Mouse (Mus musculus): ENCODE data around the gene Grk2. TPM values are rescaled to one million over a fixed set of nuclear protein-coding genes. Genes with fewer than 3 reads are reported as not detected.
A peak's percentile ranks its signal among the peaks of the same experiment; 100 is the strongest.

The Grk2 gene
- polyA plus RNA-seq, 1 experiment from 2014 or later, result 18.0 TPM

DNA sequence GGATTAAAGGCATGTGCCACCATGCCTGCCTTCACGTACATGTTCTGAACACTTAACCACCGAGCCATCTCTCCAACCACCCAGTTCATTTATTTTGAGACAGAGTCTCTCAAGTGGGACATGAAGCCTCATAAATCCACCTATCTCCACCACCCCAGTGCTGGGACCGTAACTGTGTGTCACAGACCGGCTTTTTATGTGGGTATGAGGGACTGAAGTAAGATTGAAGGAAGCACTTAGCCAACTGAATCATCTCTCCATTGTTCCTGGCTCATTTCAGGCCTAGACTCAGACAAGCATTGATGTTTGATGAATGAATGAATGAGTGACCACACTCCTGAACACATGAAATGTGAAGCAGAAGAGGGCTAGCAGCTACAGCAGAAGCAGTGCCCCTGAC, 3.3 kb upstream of the Grk2 start:
- no peak for ATAC-seq (ENCODE audit: insufficient read depth, low FRiP score)
- peak overlapping the region; percentile 33; the same call in 1 of the 2 replicates for H3K27ac ChIP-seq (ENCODE audit: low read length)
- no peak overlapping the region for H3K4me3 ChIP-seq (replicated peaks; ENCODE audit: low read length)
- no peaks in the 10 kb centered on the region for H3K36me3 ChIP-seq (ENCODE audit: control insufficient read depth, insufficient read depth, low read length)
- H3K27me3 ChIP-seq (ENCODE audit: control insufficient read depth, insufficient read depth, low read length), result no peaks in the 10 kb centered on the region
- 93% methylated on average over 4 of the region's 4 CpGs for WGBS
- no peak overlapping the region for H3K9ac ChIP-seq (ENCODE audit: low read length)
- no peaks in the 10 kb centered on the region for H3K9me3 ChIP-seq (replicated peaks; ENCODE audit: control insufficient read depth, low read length)
- H3K4me2 ChIP-seq (ENCODE audit: low read depth, low read length), result no peak overlapping the region
- H3K4me1 ChIP-seq (ENCODE audit: control insufficient read depth, insufficient read depth, low read length), result peaks cover 13% of the 10 kb centered on the region

DNA sequence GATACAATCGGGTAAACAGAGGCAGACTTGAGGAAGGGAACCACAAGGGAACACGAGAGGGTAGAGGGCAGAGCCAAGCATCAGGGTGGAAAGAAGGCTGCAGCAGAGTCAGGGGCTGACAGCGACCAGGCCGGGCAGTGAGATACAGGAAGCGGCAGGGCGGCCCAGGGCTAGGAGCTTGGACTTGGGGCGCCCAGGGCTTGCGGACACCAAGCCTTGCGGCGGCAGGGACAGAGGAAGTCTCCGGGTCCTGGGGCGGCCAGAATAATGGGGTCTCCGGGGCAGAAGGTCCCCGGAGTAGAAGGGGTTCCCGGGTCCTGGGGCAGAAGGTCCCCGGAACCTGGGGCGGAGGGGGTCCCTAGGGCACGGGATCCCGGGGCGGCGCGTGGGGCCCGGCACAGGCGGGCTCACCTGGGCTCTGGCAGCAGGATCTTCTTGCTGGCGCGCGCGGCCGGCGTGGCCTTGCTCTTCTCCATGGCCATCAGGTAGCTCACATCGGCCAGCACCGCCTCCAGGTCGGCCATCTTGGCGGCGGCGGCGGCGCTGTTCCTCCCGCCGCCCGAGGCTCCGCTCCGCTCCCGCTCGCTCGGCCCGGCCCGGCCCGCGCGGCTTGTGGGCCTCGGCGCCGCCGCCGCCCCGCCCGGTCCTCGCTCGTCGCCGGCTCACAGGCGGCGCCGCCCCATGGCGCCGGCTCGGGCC, 382 bp downstream of the Grk2 start:
- Histone ChIP-seq H3K9ac (ENCODE audit: low read length) (peak overlapping the region; percentile 99), H3K4me1 (ENCODE audit: control insufficient read depth, insufficient read depth, low read length) (peaks cover 50% of the 10 kb centered on the region), H3K27me3 (ENCODE audit: control insufficient read depth, insufficient read depth, low read length) (no peaks in the 10 kb centered on the region), H3K36me3 (ENCODE audit: control insufficient read depth, insufficient read depth, low read length) (no peaks in the 10 kb centered on the region), H3K4me2 (ENCODE audit: low read depth, low read length) (peak overlapping the region; percentile 77), H3K4me3 (replicated peaks; ENCODE audit: low read length) (peak overlapping the region; percentile 98), H3K9me3 (replicated peaks; ENCODE audit: control insufficient read depth, low read length) (no peaks in the 10 kb centered on the region), H3K27ac (ENCODE audit: low read length) (peak overlapping the region; percentile 76)
- under 1% methylated on average over 68 of the region's 68 CpGs for WGBS
- peak; percentile 48 for ATAC-seq (ENCODE audit: insufficient read depth, low FRiP score)

DNA sequence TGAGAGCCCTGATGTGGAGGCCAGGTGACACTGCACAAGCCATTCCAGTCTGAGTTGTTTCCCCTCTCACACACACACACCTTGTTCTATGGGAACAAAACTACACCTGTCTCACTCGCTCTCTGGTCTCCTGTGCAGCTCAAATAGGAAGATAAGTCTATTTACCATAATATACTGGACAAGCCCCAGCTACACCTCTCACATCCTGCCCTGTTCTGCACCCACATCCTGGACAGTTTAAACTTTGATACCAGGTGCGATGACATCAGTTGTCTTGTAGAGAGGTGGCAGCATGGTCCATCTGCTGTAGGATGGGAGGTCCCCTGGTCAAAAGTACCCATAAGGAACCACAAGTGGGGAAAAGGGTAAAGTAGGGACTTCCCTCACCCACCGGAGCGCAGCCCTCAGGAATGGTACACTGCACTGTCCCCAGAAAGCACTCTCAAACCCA, 1.1 kb downstream of the Grk2 start:
- peak overlapping the region; percentile 77 for H3K4me2 ChIP-seq (ENCODE audit: low read depth, low read length)
- no peaks in the 10 kb centered on the region for H3K9me3 ChIP-seq (replicated peaks; ENCODE audit: control insufficient read depth, low read length)
- peak overlapping the region; percentile 99 for H3K9ac ChIP-seq (ENCODE audit: low read length)
- H3K27ac ChIP-seq (ENCODE audit: low read length), result peak overlapping the region; percentile 76
- no peak for ATAC-seq (ENCODE audit: insufficient read depth, low FRiP score)
- WGBS, result 40% methylated on average over 4 of the region's 4 CpGs
- H3K4me3 ChIP-seq (replicated peaks; ENCODE audit: low read length), result peak overlapping the region; percentile 98
- no peaks in the 10 kb centered on the region for H3K27me3 ChIP-seq (ENCODE audit: control insufficient read depth, insufficient read depth, low read length)
- H3K4me1 ChIP-seq (ENCODE audit: control insufficient read depth, insufficient read depth, low read length), result peaks cover 57% of the 10 kb centered on the region
- no peaks in the 10 kb centered on the region for H3K36me3 ChIP-seq (ENCODE audit: control insufficient read depth, insufficient read depth, low read length)

- ATAC-seq (ENCODE audit: insufficient read depth, low FRiP score), result no peak
- Histone ChIP-seq H3K9me3 (replicated peaks; ENCODE audit: control insufficient read depth, low read length) (no peaks in the 10 kb centered on the region), H3K4me1 (ENCODE audit: control insufficient read depth, insufficient read depth, low read length) (peaks cover 62% of the 10 kb centered on the region), H3K9ac (ENCODE audit: low read length) (peak overlapping the region; percentile 99), H3K27ac (ENCODE audit: low read length) (peak overlapping the region; percentile 76), H3K4me2 (ENCODE audit: low read depth, low read length) (peak overlapping the region; percentile 77), H3K27me3 (ENCODE audit: control insufficient read depth, insufficient read depth, low read length) (no peaks in the 10 kb centered on the region), H3K4me3 (replicated peaks; ENCODE audit: low read length) (peak overlapping the region; percentile 98), H3K36me3 (ENCODE audit: control insufficient read depth, insufficient read depth, low read length) (no peaks in the 10 kb centered on the region)
- WGBS, result 53% methylated on average over 5 of the region's 5 CpGs
Observed at GRCm38 (mm10) chr19:4304251-4304821, 1.7 kb downstream of the Grk2 start.

DNA sequence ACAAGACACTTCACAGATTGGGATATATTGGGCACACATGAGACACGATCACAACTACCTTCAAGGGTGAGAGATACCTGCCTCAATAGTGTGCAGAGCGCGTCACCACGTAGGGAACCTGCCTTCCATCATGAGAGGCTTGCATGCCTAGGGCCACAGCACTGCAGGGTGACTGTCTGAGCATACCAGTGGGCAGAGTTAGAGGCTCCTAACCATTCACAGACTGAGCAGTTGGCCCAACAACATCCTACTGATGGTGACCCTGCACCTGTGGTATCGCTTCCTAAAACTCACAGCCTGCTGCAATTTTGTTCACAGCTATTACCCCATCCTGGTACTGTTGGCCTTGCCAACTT, 2.4 kb downstream of the Grk2 start:
- H3K9me3 ChIP-seq (replicated peaks; ENCODE audit: control insufficient read depth, low read length), result no peaks in the 10 kb centered on the region
- peak overlapping the region; percentile 65; the same call in 1 of the 2 replicates for H3K9ac ChIP-seq (ENCODE audit: low read length)
- no peaks in the 10 kb centered on the region for H3K27me3 ChIP-seq (ENCODE audit: control insufficient read depth, insufficient read depth, low read length)
- no peak overlapping the region for H3K4me3 ChIP-seq (replicated peaks; ENCODE audit: low read length)
- no peak for ATAC-seq (ENCODE audit: insufficient read depth, low FRiP score)
- H3K4me1 ChIP-seq (ENCODE audit: control insufficient read depth, insufficient read depth, low read length), result peaks cover 69% of the 10 kb centered on the region
- WGBS, result 85% methylated on average over 5 of the region's 5 CpGs
- H3K27ac ChIP-seq (ENCODE audit: low read length), result no peak overlapping the region; the same call in 1 of the 2 replicates
- H3K36me3 ChIP-seq (ENCODE audit: control insufficient read depth, insufficient read depth, low read length), result no peaks in the 10 kb centered on the region
- H3K4me2 ChIP-seq (ENCODE audit: low read depth, low read length), result peak overlapping the region; percentile 77

GRCm38 (mm10) chr19:4302936-4303639, 2.9 kb downstream of the Grk2 start:
- Histone ChIP-seq H3K9ac (ENCODE audit: low read length) (peak overlapping the region; percentile 65), H3K4me1 (ENCODE audit: control insufficient read depth, insufficient read depth, low read length) (peaks cover 73% of the 10 kb centered on the region), H3K4me2 (ENCODE audit: low read depth, low read length) (peak overlapping the region; percentile 77), H3K36me3 (ENCODE audit: control insufficient read depth, insufficient read depth, low read length) (no peaks in the 10 kb centered on the region), H3K27me3 (ENCODE audit: control insufficient read depth, insufficient read depth, low read length) (no peaks in the 10 kb centered on the region), H3K9me3 (replicated peaks; ENCODE audit: control insufficient read depth, low read length) (no peaks in the 10 kb centered on the region), H3K27ac (ENCODE audit: low read length) (peak overlapping the region; percentile 87), H3K4me3 (replicated peaks; ENCODE audit: low read length) (0 out of 2 replicates have a peak overlapping the region, but pooled peaks have one; percentile 3)
- 55% methylated on average over 7 of the region's 7 CpGs for WGBS
- no peak for ATAC-seq (ENCODE audit: insufficient read depth, low FRiP score)

GRCm38 (mm10) chr19:4301735-4302651, 4.0 kb downstream of the Grk2 start:
- Histone ChIP-seq H3K27ac (ENCODE audit: low read length) (peak overlapping the region; percentile 87), H3K27me3 (ENCODE audit: control insufficient read depth, insufficient read depth, low read length) (no peaks in the 10 kb centered on the region), H3K4me2 (ENCODE audit: low read depth, low read length) (peak overlapping the region; percentile 43), H3K36me3 (ENCODE audit: control insufficient read depth, insufficient read depth, low read length) (no peaks in the 10 kb centered on the region), H3K9ac (ENCODE audit: low read length) (peak overlapping the region; percentile 65), H3K9me3 (replicated peaks; ENCODE audit: control insufficient read depth, low read length) (no peaks in the 10 kb centered on the region), H3K4me1 (ENCODE audit: control insufficient read depth, insufficient read depth, low read length) (peaks cover 81% of the 10 kb centered on the region), H3K4me3 (replicated peaks; ENCODE audit: low read length) (peak overlapping the region; percentile 24)
- ATAC-seq (ENCODE audit: insufficient read depth, low FRiP score), result peak; percentile 8; the same call in 1 of the 2 replicates
- 22% methylated on average over 21 of the region's 21 CpGs for WGBS

DNA sequence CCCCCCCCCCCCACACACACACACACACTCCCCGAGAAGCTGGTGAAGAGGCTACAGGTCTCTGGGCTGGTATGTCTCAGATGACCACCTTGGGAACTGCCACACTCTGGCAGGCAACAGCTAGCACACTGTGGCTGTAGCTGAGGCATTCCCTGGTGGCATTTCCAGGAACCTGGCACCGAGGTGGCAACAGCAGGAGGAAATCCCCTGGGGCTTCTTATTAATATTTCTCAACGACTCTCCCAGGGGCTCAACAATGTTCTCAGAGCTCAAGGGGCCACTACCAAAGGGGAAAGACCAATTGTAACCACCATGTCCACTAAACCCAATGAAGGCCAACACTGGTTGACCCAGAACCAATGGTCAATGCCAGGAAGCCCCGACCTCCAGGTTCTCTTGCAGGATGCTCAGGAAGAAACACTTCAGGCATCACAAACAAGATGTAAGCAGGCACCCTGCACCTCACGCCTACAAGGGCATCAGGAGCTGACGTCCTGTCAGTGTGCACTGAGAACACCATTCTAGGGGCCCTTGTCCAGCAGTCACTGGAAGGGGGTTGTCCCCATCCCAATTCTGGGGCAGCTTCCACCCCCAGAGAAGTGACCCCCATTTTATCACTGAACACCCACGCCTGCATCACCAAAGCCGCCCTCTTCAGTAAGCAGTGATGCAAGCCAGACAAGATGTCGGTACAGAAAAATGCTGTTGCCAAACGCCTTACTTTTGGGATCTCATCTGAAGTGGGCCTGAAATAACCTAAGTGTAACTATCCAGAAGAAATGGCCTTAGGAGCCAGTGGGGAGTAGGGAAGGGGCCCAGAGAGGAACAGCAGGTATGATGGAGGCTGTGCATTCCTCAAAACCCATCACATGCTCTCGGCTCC, 4.9 kb downstream of the Grk2 start:
- Histone ChIP-seq H3K27me3 (ENCODE audit: control insufficient read depth, insufficient read depth, low read length) (no peaks in the 10 kb centered on the region), H3K4me1 (ENCODE audit: control insufficient read depth, insufficient read depth, low read length) (peaks cover 76% of the 10 kb centered on the region), H3K4me2 (ENCODE audit: low read depth, low read length) (peak overlapping the region; percentile 43), H3K4me3 (replicated peaks; ENCODE audit: low read length) (peak overlapping the region; percentile 24; the same call in 1 of the 2 replicates), H3K9ac (ENCODE audit: low read length) (peak overlapping the region; percentile 65), H3K36me3 (ENCODE audit: control insufficient read depth, insufficient read depth, low read length) (no peaks in the 10 kb centered on the region), H3K9me3 (replicated peaks; ENCODE audit: control insufficient read depth, low read length) (no peaks in the 10 kb centered on the region), H3K27ac (ENCODE audit: low read length) (peak overlapping the region; percentile 87)
- ATAC-seq (ENCODE audit: insufficient read depth, low FRiP score), result no peak
- 61% methylated on average over 11 of the region's 11 CpGs for WGBS

Data from stomach, embryonic 16.5 days (tissue).